Mouse (Mus musculus) heart, adult 11 months (tissue): ENCODE results near the gene Itpa.

Source experiments
- DNase-seq: peaks from one replicate; pipeline ENCODE4 v3.0.0; 2022

Gene Itpa

DNA sequence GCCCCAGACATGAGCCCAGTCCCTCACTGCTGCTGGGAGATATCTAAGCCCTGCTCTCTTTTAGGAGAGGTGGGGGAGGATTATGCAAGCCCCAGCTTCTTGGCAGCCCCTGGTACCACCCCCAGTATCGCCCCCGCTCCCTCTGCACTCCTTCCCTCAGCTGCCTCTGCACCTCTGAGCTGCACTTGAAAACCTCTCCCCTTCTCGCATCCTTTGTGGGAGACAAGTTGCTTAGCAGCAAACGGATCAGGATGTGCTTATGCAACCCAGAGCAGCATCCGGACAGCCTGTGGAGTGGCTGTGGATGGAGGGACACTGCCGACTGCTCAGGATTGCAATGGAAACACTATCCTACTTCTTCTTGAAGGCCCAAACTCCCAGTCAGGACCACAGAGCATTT, 9.9 kb upstream of the Itpa start:
- DNase-seq = no peak

DNA sequence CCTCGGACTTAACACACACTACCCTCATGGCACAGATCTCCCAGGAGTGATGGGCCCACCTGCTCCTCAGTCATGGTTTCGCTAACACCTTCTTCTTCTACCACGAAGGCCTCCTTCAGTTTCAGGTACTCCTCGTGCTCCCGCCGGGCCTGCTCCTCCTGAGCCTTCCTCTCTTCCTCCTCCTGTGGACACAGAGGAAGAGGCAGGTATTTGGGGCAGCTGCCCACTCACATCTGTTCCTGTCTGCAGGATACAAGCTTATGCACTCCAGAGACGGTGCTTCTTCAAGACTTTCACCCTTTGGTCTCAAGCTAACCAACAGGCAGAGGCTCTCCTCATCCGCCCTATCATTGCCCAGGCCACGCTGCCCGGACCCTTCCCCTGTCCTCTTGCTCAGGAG, 8.9 kb upstream of the Itpa start:
- DNase-seq = no peak

DNA sequence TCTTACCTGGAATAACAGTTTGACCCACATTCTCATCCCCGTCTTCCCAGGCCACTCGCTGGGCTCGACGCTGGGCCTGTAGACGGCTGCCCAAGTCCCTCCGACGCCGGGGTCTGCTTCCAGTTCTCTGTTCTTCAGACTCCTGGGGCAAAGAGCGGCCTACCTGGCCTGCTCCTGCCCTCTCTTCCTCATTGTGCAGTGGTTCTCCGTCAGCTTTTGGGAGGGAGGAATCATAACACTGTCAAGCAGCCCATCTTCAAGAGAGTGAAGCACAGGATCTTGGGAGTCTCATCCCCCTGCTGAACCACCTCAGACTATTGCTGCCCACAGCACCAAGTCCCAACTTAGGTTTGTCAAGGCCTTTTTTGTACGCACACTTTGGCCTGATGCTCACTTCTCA, 4.1 kb upstream of the Itpa start:
- DNase-seq = peak; percentile 92

DNA sequence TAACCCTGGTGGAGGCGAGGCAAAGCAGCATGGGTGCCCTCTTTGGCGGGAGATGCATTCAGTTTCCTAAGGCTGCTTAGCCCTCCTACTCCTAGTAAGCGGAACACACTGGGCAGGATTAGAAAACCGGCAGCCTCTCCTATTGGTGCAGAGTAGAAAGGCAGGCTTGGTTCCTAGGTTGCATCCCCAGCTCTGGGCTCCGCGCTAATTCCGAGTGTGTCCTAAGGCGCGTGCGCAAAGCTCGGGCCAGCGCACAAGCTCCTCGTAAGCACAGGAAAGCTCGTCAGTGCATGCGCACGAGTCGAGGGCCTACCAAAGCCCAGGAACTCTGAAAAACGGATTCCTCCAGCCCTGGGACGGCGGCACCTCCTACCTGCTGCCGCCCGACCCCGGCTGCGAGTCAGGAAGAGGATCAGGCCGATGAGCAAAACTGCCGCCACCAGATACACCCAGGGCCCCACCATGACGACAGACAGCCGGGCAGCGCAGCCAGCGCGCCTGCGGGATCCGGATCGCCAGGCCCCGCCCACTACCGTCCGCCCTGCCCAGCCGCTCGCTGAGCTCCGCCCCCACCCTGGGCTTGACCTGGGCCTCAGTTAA, 3.2 kb upstream of the Itpa start, which contains the start of gene Ddrgk1:
Ddrgk1 (minus strand) TSS at position 558 of the 600 bp plus-strand sequence.
- DNase-seq = peak; percentile 100

DNA sequence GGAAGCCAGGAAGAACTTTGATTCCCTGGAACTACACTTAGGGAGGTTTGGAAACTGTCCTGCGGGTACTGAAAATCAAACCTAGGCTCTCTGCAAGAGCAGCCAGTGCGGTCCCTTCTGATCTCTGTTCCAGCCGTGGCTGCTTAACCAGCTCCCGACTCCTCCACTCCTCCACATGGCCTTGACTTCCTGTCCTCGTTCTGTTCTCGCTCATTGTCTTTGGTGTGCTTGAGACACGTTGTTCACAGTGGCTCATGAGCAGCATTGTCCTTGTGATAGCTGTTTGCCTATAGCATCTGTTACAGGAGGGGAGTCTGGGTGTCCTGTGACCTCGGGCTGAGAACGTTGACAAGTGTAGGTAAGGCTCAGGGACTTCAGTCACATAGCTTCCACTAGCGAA, 9.8 kb downstream of the Itpa start:
- DNase-seq = no peak

DNA sequence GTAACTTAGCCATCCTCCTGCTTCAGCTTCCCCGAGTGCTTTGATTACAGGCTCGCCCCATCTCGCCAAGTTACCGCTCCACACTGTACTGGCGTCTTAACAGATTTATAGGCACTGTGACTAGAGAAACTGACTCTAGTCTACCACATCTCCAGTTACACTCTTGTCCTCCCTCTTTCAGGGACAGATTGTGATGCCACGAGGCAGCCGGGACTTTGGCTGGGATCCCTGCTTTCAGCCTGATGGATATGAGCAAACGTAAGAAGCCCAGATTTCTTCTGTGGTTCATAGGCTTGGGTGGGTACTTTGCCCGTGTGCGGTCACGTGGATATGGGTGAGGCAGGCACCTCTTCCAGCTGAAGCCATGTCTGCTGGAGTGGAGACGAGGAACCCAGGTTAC, 11.7 kb downstream of the Itpa start:
- DNase-seq = no peak

DNA sequence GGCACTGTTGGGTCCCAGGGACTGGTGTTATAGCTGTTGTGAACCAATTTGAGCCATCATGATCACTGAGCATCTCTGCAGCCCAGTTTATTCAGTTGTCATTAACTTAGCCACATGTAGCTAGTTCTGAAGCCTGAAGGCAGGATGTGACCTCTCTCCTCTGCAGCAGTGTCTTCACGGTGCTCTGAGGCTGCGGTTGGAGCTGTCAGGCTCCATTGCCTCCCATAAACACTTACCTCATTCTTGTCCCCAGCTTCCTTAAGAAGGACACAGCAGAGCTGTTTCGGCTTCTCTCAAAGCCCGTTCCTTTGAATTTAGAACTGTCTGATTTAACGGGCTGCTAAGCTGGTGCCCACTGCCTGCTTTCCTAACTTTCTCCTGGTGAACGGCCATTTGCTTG, 12.5 kb downstream of the Itpa start:
- no peak for DNase-seq

DNA sequence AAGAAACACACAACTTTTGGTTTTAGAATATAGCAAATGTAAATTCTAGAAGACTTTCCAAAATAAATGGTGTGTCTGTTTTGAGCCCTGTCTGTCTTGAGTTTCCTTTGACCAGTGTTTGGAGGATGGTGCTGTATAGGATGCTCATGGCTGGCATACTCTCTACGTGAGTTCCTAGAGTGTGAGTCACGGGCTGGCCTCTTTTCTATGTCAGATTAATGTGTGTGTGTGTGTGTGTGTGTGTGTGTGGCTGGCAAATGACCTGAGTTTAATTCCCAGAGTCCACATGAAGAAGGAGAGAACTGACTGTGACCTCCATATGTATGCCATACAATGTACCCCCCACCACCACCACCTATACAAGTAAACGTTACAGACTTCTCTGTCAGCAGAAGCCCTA, 14.1 kb downstream of the Itpa start:
- DNase-seq = no peak

DNA sequence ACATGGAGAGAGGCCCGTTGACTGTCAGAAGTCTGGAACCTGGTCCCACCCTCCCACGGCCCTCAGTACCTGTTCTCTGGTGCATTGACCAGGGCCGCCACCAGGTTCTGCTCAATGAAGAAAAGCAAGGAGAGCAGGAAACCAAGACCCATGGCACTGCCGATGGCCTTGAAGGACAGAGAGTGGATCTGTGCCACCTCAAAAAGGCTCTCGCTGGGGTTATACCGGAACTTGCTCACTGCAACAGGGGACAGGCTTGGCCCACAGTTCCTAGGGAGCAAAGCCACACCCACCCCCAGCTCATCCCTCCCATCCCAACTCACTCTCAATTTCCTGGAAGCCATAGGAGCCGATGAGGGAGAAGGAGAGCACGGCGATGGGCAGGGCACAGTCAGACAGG, 18.0 kb downstream of the Itpa start:
- no peak for DNase-seq

DNA sequence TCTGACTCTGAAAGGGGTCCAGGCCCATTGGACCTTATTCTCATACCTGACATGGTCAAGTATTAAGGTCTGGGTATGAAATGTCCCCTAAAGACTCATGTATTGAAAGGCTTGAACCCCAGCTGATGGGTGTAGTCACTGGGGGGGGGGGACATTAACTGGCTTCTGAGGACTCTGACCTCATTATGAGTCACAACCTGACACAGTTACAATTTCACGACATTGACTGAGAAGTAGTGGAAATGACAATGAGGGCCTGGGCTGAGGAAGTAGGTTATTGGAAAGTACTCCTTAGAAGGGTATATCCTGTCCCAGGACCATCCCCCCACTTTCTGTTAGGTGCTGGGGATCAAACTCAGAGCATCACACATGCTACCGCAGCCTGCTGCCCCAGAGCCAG, 21.6 kb downstream of the Itpa start:
- no peak for DNase-seq

DNA sequence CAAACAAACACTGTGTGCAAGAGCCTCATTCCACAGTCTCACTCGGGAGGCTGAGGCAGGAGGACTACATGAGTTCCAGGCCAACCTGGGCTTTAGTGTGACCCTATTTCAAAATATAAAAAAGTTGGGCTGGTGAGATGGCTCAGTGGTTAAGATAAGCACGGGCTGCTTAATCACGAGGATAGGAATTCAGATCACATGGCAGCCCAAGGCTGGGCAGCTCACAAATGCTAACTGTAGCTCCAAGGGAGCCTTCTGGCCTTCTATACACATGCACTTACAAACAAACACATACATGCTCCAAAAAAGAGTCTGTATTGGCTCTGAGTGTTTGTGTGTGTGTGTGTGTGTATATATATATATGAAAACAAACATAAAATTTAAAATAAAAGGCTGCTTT, 26.2 kb downstream of the Itpa start:
- no peak for DNase-seq

DNA sequence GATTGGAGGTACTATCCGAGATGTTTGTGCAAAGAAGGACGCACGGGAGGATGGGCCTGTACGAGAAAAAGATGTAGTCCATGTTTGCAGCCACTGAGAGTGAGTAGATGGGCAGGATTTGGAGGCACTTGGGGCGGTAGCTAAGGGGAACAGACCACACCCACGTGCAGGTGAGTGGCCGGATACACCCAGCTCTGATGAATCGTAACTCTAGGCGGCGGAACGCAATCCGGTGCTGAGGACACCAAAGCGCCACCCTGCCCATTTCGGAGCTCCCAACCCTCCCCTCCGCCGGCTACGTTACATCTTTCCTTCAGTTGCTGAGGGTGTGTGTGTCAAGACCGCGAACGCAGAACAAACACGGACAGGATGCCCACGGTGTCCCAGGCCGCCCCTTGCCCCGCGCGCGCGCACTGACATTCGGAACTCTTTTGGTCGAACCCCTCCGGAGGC, 29.3 kb downstream of the Itpa start:
- DNase-seq = no peak

DNA sequence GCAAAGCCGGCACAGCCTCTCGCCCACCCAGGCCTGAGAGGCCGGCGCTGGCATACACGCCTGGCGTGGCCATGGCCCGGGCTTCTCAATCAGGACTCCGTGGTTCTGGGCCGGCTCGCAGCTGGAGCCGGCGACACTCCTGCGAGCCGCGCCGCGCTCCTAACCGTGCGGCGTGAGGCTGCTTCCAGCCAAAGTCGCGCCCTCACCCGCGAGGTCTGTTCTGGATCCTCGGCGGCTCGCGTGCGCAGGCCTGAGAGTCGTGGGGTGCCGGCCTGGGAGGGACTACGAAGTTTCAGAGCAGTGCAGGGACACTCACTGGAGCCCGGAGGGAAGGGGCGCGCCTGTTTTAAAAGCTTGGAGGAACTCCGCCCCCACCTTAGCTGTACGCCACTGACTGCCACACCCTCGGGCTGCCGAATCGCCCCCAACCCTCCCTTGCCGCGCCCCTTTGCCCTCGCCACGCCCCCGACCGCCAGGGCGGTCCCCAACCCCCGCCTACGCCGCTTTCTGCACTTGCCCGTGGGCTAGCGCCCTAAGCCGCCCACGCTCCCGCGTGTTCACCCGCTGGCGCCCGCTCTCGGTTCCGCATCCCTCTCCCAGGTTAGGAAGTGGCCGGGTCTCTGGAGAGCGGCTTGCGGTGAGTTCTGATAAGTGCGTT, 29.9 kb downstream of the Itpa start, which contains the start of gene Slc4a11:
Slc4a11 (minus strand) TSS at position 367 of the 658 bp plus-strand sequence.
- DNase-seq = peak; percentile 94

DNA sequence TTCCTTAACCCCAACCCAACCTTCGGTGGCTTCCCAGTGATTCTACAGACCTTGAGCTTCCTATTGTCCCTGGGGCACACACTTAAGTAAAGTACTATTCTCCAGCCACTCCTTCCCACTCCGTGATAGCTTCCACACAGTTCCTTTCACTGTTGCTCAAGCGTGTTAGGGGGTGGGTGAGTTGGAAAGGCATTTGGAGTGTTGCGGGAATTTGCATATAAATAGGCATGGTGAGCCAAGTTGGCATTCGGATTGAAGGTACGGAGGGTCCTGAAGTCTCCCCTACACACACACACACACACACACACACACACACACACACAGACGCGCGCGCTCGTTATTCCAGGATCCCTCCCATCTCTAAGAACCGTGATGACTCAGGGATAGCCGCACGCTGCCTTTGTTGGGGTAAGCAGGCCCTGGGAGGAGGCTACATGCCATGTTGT, 30.4 kb downstream of the Itpa start:
- DNase-seq = no peak

DNA sequence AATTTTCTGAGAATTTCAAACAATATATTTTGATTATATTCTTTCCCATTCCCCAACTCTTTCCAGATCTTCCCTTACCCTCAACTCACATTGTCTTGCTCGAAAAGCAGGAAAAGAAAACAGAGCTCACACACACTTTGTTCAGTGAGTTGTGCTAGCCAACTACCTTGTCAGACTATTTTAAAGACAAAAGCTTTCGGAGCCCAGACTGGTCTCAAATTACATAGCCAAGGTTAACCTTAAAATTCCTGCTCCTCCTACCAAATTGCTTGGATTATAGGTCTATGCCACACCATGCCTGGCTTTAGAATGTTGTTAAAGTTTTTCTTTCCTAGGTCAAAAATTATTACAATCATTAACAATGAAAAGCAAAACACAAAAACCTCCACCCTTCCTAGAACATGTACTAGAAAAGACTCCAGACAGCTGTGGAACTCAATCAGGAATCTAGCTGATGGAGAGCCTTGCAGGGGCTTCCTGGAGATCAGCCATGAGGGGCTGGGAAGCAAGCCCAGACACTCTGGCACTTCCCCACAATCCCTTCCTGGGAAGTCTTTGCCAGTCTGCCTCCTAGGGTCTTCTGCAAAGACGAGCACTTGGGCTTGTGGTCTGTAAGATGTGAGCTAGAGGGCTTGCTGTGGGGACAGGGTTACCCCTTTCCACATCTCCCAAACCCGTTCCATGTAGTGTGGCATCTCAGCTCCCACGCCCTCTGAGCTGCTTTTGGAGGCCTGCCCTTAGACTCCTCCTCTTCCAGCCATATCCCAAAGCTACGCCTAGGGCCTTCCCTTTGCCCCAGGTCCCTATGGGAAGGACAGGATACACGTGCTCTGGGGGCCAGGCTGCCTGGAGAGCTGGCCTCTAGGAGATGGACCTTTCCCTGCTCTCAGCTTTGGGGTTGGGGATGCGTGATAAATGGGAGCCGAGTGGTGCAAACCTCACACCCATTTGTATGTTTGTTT, 36.9 kb downstream of the Itpa start:
- peak; percentile 93 for DNase-seq

DNA sequence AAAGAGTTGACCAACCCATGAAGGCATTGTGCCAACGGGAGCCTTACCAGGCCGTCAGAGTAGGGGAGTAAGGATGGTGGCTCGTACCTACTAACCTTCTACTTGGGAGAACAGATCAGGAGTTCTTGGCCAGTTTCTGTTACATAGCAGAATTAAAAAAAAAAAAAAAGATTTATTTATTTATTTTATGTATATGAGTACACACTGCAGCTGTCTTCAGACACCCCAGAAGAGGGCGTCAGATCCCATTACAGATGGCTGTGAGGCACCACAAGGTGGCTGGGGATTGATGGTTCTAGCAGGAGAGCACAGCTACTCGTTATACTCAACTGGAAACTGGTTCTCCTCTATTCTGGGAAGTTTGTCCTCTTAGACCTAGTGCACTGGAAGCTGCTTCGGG, 37.8 kb downstream of the Itpa start:
- DNase-seq = no peak

DNA sequence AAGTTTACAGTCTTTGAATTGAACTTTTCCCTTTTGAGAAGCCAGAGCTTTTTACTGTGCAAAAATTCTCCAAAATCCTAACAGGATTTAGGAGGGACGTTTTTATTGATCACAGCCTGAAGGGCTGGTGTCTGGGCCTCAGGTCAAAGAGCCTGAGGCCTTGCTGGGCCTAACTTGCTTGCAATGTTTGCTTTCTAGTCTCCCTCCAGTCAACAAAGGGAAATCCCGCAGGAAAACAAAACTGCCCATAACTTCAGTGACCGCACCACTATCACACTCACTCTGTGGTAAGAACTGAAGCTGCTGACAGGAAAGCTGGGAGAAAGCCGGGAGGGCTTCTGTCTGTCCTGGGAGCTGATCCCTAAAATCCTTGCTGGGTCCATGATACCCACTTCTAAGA, 39.2 kb downstream of the Itpa start:
- no peak for DNase-seq

DNA sequence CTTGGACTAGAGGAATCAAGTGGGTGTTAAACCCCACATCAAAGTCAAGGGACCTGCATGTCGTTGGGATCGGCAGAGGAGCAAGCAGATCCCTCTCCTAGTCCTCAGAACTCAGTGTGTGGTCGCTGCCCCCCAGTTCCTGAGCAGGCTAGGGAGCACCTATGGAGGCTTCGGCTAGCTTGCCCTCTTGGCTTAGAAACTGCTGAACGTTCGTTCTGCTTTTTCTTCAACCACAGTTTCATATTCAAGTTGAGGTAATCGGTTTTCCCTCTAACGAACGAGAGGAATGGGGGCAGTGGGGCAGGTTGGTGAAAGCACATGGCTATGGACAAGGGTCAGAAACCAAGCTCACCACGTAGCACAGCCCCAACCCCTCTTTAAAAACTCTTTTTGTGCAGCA, 39.6 kb downstream of the Itpa start:
- no peak for DNase-seq

DNA sequence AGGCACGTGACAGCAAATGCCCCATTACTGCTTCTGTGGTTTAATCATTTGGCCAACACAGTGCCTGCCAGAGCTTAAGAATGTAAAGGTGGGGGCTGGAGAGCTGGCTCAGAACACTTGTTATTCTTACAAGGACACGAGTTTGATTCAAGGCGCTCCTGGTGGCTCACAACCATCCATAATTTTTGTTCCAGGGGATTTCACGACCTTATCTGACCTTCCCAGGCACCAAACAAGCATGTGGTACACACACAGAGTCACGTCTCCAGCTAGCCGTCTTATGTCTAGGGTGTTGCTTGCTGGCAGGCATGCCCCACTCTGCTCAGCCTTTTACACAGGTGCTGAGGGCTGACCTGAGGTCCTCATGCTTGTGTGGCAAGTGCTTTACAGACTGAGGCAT, 50.5 kb downstream of the Itpa start:
- no peak for DNase-seq

DNA sequence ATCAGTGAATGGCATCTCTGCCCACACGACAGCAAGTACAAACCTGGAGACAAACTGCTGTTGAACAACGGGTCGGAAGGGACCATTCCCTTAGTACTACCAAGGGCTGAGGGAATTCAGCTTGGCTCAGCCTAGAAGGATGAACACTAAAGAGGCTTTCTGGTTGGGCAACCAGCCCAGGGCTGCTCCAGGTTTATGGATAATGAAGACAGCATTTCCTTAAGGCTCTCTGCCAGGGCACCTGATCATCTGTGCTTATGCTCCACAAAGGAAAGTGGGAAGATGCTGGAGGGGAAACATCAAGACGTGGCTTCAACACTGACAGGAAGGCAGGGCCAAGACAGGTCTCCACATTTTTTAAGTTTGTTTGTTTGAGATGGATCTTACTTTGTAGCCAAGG, 57.0 kb downstream of the Itpa start:
- DNase-seq = no peak

DNA sequence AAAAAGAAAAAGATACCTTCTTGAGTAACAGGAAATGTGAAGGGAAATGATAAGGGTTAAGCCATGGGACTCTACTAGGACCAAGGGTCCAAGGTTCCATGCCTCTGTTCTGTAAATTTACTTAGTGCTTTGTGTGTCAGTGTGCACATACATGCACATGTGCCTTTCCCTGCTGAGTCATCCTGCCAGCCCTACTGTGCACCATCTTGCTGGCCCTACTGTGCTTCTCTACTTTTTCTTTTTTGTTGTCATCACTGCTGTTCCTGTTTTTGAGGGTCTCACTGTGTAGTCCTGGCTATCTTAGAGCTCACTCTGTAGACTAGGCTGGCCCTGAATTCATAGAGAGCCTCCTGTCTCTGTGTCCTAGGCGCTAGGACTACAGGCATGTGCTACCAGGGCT, 60.3 kb downstream of the Itpa start:
- DNase-seq = no peak

DNA sequence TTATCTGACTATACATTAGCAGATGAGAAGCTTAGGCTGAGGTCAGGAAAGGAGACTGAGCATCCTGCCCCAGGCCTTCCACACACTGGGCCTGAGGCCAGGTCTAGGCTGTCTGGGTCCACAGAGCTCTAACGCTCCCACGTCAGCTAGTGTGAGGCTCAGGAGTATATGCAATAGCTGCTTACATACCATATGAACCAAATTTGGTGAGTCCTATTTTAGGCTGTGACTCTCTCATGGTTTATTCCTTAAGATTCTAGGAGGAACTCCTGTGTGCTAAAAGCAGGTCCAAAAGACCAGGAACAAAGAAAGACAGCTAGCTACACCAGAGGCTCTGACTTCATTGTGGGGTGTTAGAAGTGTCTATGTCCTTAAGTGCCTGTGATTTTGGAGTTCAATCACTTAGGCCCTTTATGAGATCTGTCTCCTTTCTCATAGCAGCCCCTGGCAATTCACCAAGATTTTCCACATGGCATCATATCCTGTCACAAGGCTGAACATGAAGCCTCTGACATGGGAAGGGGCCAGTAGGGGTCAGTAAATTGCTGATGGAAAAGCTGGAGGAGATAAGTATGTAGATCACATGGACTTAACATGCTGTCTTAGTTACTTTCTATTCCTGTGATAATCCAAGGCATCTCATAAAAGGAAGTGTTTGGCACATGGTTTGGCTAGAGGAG, 61.6 kb downstream of the Itpa start:
- DNase-seq = no peak

DNA sequence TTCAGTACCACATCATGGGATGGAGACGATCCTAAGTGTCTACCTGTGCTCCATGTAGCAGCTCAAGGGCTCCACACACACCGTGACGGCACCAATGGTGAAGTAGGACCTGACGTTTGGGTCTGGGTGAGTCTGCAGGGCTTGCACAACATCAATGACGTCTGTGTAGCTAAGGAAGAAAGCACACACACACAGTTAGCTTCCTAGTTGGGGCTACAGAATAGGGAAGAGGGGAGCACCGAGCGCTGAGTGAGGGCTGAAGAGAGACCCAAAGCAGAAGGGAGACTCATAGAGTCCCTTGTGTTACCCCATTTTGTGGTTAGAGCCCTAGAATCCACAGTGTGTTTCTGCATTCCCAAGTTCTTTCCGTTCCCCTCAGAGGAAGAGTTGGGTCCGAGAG, 63.3 kb downstream of the Itpa start:
- DNase-seq = no peak
